In genomic region chr4:74110816-74111215, GRCm38 (mm10) we compare ENCODE assay signal across 28 mouse cellular contexts.
"Had no signal": no experiment of that assay in that cellular context is flagged by ENCODE, and none has a peak within 500 bp of the region (broad histone marks: within the 10 kb centered on the region; RNA-seq: fewer than 3 reads in every experiment).

No protein-coding gene starts in this region.

- H3K27me3 ChIP-seq: embryonic facial prominence, embryonic 12.5 days; embryonic facial prominence, embryonic 13.5 days; embryonic facial prominence, embryonic 15.5 days; forebrain, embryonic 12.5 days; forebrain, embryonic 13.5 days; forebrain, embryonic 15.5 days had no signal

- ATAC-seq: forebrain, embryonic 13.5 days; forebrain, embryonic 14.5 days; forebrain, embryonic 15.5 days; forebrain, embryonic 16.5 days; forebrain, postnatal 0 days had no signal

- H3K9ac ChIP-seq: embryonic facial prominence, embryonic 12.5 days; embryonic facial prominence, embryonic 13.5 days; embryonic facial prominence, embryonic 15.5 days; forebrain, embryonic 12.5 days; forebrain, embryonic 13.5 days; forebrain, embryonic 15.5 days; forebrain, postnatal 0 days had no signal

- H3K27ac ChIP-seq: embryonic facial prominence, embryonic 12.5 days; embryonic facial prominence, embryonic 13.5 days; embryonic facial prominence, embryonic 15.5 days; forebrain, embryonic 10.5 days; forebrain, embryonic 12.5 days; forebrain, embryonic 13.5 days; forebrain, embryonic 15.5 days; gastrocnemius, adult 2 months; heart, adult 2 months had no signal

- H3K4me2 ChIP-seq: embryonic facial prominence, embryonic 12.5 days; embryonic facial prominence, embryonic 13.5 days; embryonic facial prominence, embryonic 15.5 days; forebrain, embryonic 12.5 days; forebrain, embryonic 13.5 days; forebrain, embryonic 15.5 days had no signal

- H3K9me3 ChIP-seq: embryonic facial prominence, embryonic 12.5 days; embryonic facial prominence, embryonic 13.5 days; embryonic facial prominence, embryonic 15.5 days; forebrain, embryonic 10.5 days; forebrain, embryonic 12.5 days; forebrain, embryonic 13.5 days; forebrain, embryonic 15.5 days had no signal

- H3K36me3 ChIP-seq: embryonic facial prominence, embryonic 12.5 days; embryonic facial prominence, embryonic 13.5 days; embryonic facial prominence, embryonic 15.5 days; forebrain, embryonic 10.5 days; forebrain, embryonic 12.5 days; forebrain, embryonic 15.5 days had no signal

- H3K4me3 ChIP-seq: embryonic facial prominence, embryonic 12.5 days; embryonic facial prominence, embryonic 13.5 days; embryonic facial prominence, embryonic 15.5 days; erythroblast, embryonic 14.5 days; forebrain, embryonic 10.5 days; forebrain, embryonic 12.5 days; forebrain, embryonic 13.5 days; forebrain, embryonic 15.5 days; gastrocnemius, adult 2 months; heart, adult 2 months had no signal

- H3K4me1 ChIP-seq: embryonic facial prominence, embryonic 12.5 days; embryonic facial prominence, embryonic 13.5 days; embryonic facial prominence, embryonic 15.5 days; forebrain, embryonic 10.5 days; forebrain, embryonic 12.5 days; forebrain, embryonic 13.5 days; forebrain, embryonic 15.5 days had no signal

- DNase-seq: cerebellum, adult 2 months; cerebellum, adult 8-10 months; cerebellum, adult 9-10 months; cerebellum, adult 9-11 months; cerebellum, postnatal 10 days; cerebellum, postnatal 14 days; cerebellum, postnatal 25 days; cerebellum, postnatal 36 days; embryo, embryonic 11 days; forebrain, postnatal 0 days; gastrocnemius, adult 2 months; gastrocnemius, postnatal 10 days; gastrocnemius, postnatal 14 days; gastrocnemius, postnatal 25 days; gastrocnemius, postnatal 36 days; heart, adult 11 months; heart, adult 18-20 months; heart, adult 2 months had no signal
